Mouse (Mus musculus) urinary bladder, adult 2 months (tissue): ENCODE data around the gene Rab35. TPM values are rescaled to one million over a fixed set of nuclear protein-coding genes. Genes with fewer than 3 reads are reported as not detected.

ENCODE experiments used
- polyA plus RNA-seq: library from polyadenylated mRNA; depleted of rRNA; stranded (reverse); fragments of >200 nt; gene quantifications from 2 replicates; pipeline ENCODE4 v1.2.3, GENCODE M21; 2012; rRNA removed

Rab35 gene
- polyA plus RNA-seq, 1 experiment, result 57.6 TPM

Other genes with a start within 250 kb of the Rab35 start
- gene Msi1, start 202.3 kb upstream of the Rab35 start, polyA plus RNA-seq, result 1.7 and 3.0 TPM in 2 replicates
- gene Pla2g1b, start 165.6 kb upstream of the Rab35 start, polyA plus RNA-seq, result not detected in 2 replicates
- 56.1 and 75.8 TPM in 2 replicates for gene Sirt4, start 147.2 kb upstream of the Rab35 start, polyA plus RNA-seq
- 68.7 and 73.4 TPM in 2 replicates for gene Pxn, start 125.2 kb upstream of the Rab35 start, polyA plus RNA-seq
- 2,459 and 2,490 TPM in 2 replicates for gene Rplp0, start 72.4 kb upstream of the Rab35 start, polyA plus RNA-seq
- 17.8 and 26.4 TPM in 2 replicates for gene Gcn1l1, start 66.7 kb upstream of the Rab35 start, polyA plus RNA-seq
- 46.5 and 55.3 TPM in 2 replicates for gene Bicdl1, start 99.7 kb downstream of the Rab35 start, polyA plus RNA-seq
- gene Cit, start 213.4 kb downstream of the Rab35 start, polyA plus RNA-seq, result 4.9 and 7.7 TPM in 2 replicates